Mouse (Mus musculus): ENCODE results near the gene Cyb561d2. TPM values are rescaled to one million over a fixed set of nuclear protein-coding genes. Genes with fewer than 3 reads are reported as not detected.

Gene Cyb561d2
- polyA plus RNA-seq, 1 experiment from 2014 or later = 23.8 TPM

DNA sequence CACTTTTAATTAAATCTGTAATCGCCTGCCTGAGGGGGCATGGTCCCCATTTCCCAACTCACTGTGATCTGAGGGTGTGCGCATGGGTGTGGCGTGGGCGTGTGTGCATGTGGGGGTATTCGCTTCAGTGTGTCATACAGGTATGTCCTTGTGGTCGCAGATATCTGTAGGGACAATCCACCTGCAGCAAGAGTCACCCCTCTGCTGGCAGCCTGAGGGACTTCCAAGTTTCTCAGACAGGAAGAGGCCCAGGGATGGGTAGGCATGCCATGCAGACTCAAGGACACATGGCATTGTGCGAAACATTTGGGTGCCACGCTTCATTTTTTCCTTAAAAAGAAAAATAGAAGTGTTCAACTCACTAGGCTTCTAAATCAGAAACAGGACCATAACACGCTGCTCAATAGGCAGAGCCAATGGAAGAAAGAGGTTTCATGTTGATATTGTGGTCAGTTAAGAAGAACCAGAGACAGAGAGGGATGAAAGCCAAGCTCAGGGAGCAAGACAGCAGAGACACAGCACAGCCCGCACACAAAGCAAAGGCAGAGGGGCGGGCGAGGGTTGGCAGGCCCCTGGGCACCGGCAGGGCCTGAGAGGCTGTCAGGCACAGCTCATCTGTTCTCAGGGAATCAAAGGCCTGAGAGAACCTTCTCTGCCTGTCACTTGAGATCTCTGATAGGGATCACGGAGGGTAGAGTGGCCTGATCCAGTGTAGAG is 31.5 kb downstream of the Cyb561d2 start:
- H3K36me3 ChIP-seq (ENCODE audit: control insufficient read depth, insufficient read depth, low read length) = no peaks in the 10 kb centered on the region
- no peak overlapping the region for H3K4me2 ChIP-seq (replicated peaks; ENCODE audit: low read depth, low read length)
- no peaks in the 10 kb centered on the region for H3K9me3 ChIP-seq (ENCODE audit: control insufficient read depth, low read depth, low read length)
- no peaks in the 10 kb centered on the region for H3K4me1 ChIP-seq (ENCODE audit: control insufficient read depth, insufficient read depth, low read length)
- no peaks in the 10 kb centered on the region for H3K27me3 ChIP-seq (ENCODE audit: control insufficient read depth, insufficient read depth, low read length)
- no peak overlapping the region for H3K27ac ChIP-seq (ENCODE audit: low read length)
- H3K9ac ChIP-seq (replicated peaks; ENCODE audit: low read depth, low read length) = no peak overlapping the region
- WGBS = 78% methylated on average over 14 of the region's 14 CpGs
- H3K4me3 ChIP-seq (ENCODE audit: low read depth, low read length) = no peak overlapping the region
- no peak for ATAC-seq (ENCODE audit: insufficient number of reproducible peaks, insufficient read depth, low FRiP score, low read depth)

DNA sequence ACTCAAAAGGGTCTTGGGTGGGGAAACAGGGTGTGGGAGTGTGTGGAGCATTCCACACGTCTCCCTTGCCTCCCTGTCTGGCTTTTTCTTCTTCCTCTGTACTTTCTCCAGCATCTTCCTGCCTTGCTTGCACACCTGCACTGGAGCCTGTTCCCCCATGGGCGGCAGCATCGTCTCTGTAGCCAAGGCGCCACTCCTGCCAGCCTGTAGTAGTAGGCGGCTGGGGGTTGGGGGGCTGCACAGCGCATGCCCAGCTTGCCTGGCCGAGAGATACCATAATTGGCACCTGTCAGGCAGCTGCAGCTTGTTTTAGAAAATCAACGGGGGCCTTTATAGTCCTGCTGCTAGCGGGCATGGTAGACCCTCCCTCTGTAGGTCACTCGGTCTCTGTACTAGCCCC is 33.7 kb downstream of the Cyb561d2 start:
- Histone ChIP-seq H3K4me1 (ENCODE audit: control insufficient read depth, insufficient read depth, low read length) (no peaks in the 10 kb centered on the region), H3K9me3 (ENCODE audit: control insufficient read depth, low read depth, low read length) (no peaks in the 10 kb centered on the region), H3K4me2 (replicated peaks; ENCODE audit: low read depth, low read length) (no peak overlapping the region), H3K27ac (ENCODE audit: low read length) (no peak overlapping the region), H3K36me3 (ENCODE audit: control insufficient read depth, insufficient read depth, low read length) (no peaks in the 10 kb centered on the region), H3K4me3 (ENCODE audit: low read depth, low read length) (no peak overlapping the region), H3K9ac (replicated peaks; ENCODE audit: low read depth, low read length) (no peak overlapping the region), H3K27me3 (ENCODE audit: control insufficient read depth, insufficient read depth, low read length) (no peaks in the 10 kb centered on the region)
- WGBS = 52% methylated on average over 10 of the region's 10 CpGs
- ATAC-seq (ENCODE audit: insufficient number of reproducible peaks, insufficient read depth, low FRiP score, low read depth) = no peak

DNA sequence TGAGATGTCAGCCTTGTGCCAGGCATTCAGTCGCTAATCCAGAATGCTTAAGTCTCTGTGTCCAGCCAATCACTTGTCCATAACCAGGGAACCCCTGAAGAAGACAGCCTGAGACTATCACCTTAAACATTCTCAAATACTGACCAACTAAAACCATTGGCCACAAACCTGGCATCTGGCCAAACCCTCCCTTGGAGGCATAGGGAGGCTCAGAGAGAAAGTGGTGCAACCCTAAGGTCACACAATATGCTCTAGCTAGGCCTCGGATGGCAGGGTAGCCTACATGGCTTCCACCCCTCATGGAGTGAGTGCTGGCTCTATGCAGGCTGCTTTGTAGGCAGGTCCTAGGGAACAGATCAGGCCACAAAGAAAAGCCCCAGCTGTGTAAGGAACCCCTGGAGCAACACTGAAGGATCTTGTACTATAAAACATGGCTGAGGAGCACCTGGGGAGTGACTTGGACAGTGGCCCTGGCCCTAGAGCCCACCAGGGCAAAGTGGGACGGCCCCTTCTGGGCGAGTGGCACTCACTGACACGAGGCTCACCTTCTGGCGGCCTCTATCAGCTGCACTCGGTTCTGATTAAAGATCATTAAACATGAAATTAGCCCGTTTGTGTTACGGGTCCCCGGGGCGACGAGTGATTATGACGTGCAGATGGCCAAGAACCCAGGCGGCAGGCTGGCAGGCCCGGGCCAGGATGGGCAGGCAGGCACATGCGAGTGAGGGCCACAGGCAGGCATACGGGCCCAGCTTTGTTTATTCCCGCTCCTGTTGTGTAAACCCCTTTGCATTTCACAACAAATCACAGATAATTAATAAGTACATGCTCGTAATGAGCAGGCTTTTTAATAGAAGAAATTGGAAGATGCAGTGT is 37.1 kb downstream of the Cyb561d2 start:
- H3K4me3 ChIP-seq (ENCODE audit: low read depth, low read length) = no peak overlapping the region
- H3K9ac ChIP-seq (replicated peaks; ENCODE audit: low read depth, low read length) = no peak overlapping the region
- no peaks in the 10 kb centered on the region for H3K36me3 ChIP-seq (ENCODE audit: control insufficient read depth, insufficient read depth, low read length)
- no peaks in the 10 kb centered on the region for H3K27me3 ChIP-seq (ENCODE audit: control insufficient read depth, insufficient read depth, low read length)
- H3K4me2 ChIP-seq (replicated peaks; ENCODE audit: low read depth, low read length) = no peak overlapping the region
- H3K9me3 ChIP-seq (ENCODE audit: control insufficient read depth, low read depth, low read length) = no peaks in the 10 kb centered on the region
- H3K27ac ChIP-seq (ENCODE audit: low read length) = no peak overlapping the region
- H3K4me1 ChIP-seq (ENCODE audit: control insufficient read depth, insufficient read depth, low read length) = no peaks in the 10 kb centered on the region
- ATAC-seq (ENCODE audit: insufficient number of reproducible peaks, insufficient read depth, low FRiP score, low read depth) = no peak
- 77% methylated on average over 19 of the region's 19 CpGs for WGBS

DNA sequence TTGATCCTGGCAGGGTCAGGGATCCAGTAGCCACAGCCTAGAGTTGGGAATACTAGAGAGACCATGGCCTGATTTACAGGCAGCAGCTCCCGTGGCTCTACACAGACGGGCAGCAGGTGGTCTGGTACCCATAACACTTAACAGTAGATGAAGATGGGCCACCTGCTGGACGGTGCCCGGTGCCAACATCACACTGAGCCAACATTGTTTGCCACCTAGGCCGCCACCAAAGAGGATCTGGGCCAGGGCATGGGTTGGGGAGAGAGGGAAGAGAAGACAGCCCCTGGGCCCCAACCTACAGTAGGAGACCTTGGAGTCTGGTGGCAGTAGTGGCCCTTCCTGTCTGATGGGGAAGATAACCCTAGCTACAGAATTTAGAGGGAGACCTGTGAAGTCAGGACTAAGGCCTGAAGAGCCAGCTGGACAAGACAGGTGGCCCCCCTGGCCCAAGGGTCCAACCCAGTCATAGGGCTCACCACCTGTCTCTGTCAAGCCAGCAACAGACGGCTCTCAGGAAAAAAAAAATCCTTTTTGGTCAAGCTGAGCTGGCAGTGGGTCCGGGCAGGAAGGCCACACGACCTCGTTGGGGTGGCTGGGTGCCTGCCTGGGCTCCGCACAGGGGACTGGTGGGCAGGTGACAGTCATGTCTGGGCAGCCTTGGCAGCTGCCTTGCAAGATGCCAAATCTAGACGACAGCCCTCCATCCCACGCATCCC is 39.7 kb downstream of the Cyb561d2 start:
- H3K4me1 ChIP-seq (ENCODE audit: control insufficient read depth, insufficient read depth, low read length) = no peaks in the 10 kb centered on the region
- no peaks in the 10 kb centered on the region for H3K27me3 ChIP-seq (ENCODE audit: control insufficient read depth, insufficient read depth, low read length)
- no peaks in the 10 kb centered on the region for H3K36me3 ChIP-seq (ENCODE audit: control insufficient read depth, insufficient read depth, low read length)
- no peak overlapping the region for H3K9ac ChIP-seq (replicated peaks; ENCODE audit: low read depth, low read length)
- H3K4me2 ChIP-seq (replicated peaks; ENCODE audit: low read depth, low read length) = no peak overlapping the region
- WGBS = 86% methylated on average over 12 of the region's 12 CpGs
- no peaks in the 10 kb centered on the region for H3K9me3 ChIP-seq (ENCODE audit: control insufficient read depth, low read depth, low read length)
- H3K27ac ChIP-seq (ENCODE audit: low read length) = no peak overlapping the region
- no peak overlapping the region for H3K4me3 ChIP-seq (ENCODE audit: low read depth, low read length)
- no peak for ATAC-seq (ENCODE audit: insufficient number of reproducible peaks, insufficient read depth, low FRiP score, low read depth)

DNA sequence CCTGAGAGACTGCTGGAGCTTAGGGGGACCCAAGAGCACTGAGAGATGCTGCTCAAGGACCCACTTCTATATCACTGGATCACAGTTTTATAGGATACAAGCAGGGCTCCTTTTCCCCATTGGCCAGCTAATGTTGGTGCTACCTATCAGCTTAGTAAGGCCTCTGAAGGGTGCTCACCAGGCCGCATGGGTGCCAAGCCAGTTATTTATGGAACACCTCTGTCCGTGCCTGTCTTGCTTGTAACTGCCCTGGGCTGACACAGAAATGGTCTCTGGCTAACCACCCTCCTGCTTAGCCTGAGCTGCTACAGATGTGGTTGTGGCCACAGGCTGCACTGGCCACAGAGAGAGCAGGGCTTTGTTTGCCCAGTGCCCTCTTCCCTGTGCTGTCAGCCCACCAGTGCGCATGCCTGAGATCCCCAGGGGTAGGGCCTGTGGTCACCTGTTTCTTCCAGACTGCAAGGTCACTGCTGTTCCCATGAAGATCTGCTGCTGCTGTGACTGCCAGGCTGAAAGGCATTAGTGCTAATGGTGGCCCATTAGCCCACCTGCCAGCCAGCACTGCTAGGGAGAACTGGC is 41.2 kb downstream of the Cyb561d2 start:
- H3K4me3 ChIP-seq (ENCODE audit: low read depth, low read length) = no peak overlapping the region
- no peak for ATAC-seq (ENCODE audit: insufficient number of reproducible peaks, insufficient read depth, low FRiP score, low read depth)
- H3K36me3 ChIP-seq (ENCODE audit: control insufficient read depth, insufficient read depth, low read length) = no peaks in the 10 kb centered on the region
- H3K4me1 ChIP-seq (ENCODE audit: control insufficient read depth, insufficient read depth, low read length) = no peaks in the 10 kb centered on the region
- H3K9ac ChIP-seq (replicated peaks; ENCODE audit: low read depth, low read length) = no peak overlapping the region
- no peaks in the 10 kb centered on the region for H3K27me3 ChIP-seq (ENCODE audit: control insufficient read depth, insufficient read depth, low read length)
- no peak overlapping the region for H3K27ac ChIP-seq (ENCODE audit: low read length)
- H3K4me2 ChIP-seq (replicated peaks; ENCODE audit: low read depth, low read length) = no peak overlapping the region
- H3K9me3 ChIP-seq (ENCODE audit: control insufficient read depth, low read depth, low read length) = no peaks in the 10 kb centered on the region
- WGBS = 87% methylated on average over 3 of the region's 3 CpGs

DNA sequence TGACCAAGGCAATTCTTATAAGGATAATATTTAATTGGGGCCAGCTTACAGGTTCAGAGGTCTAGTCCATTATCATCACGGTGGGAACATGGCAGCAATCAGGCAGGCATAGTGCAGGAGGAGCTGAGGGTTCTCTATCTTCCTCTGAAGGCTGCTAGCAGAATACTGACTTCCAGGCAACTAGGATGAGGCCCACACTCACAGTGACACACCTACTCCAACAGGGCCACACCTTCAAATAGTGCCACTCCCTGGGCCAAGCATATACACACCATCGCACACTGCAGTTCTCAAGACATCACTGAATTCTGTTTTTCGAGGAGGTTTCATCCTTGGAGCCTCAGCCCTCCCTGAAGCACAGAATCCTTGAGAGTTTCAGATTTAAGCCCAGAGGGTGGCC is 45.6 kb downstream of the Cyb561d2 start:
- H3K27ac ChIP-seq (ENCODE audit: low read length) = no peak overlapping the region
- no peak overlapping the region for H3K4me2 ChIP-seq (replicated peaks; ENCODE audit: low read depth, low read length)
- ATAC-seq (ENCODE audit: insufficient number of reproducible peaks, insufficient read depth, low FRiP score, low read depth) = no peak
- H3K9ac ChIP-seq (replicated peaks; ENCODE audit: low read depth, low read length) = no peak overlapping the region
- no peaks in the 10 kb centered on the region for H3K27me3 ChIP-seq (ENCODE audit: control insufficient read depth, insufficient read depth, low read length)
- 84% methylated on average over 3 of the region's 3 CpGs for WGBS
- H3K4me3 ChIP-seq (ENCODE audit: low read depth, low read length) = no peak overlapping the region
- no peaks in the 10 kb centered on the region for H3K4me1 ChIP-seq (ENCODE audit: control insufficient read depth, insufficient read depth, low read length)
- no peaks in the 10 kb centered on the region for H3K9me3 ChIP-seq (ENCODE audit: control insufficient read depth, low read depth, low read length)
- no peaks in the 10 kb centered on the region for H3K36me3 ChIP-seq (ENCODE audit: control insufficient read depth, insufficient read depth, low read length)

DNA sequence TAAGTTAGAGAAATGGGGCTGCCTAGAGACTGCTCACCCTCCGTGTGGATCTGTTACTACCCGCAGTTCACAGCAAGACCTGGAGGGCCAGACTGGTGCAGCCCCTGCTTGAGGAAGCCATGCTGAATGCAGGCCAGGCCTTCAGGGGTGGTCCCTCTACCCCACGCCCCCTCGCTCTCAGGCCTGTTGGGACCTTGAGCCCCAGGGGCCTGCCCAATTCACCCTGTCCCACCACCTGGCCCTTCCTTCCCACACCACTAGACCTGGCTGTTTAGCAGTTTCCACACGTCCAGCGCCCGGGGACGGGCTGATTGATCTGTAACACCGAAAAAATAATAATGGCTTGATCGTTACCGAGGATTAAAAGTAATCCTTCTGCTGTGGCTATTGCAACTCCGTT is 47.8 kb downstream of the Cyb561d2 start:
- no peak overlapping the region for H3K27ac ChIP-seq (ENCODE audit: low read length)
- H3K4me3 ChIP-seq (ENCODE audit: low read depth, low read length) = no peak overlapping the region
- no peaks in the 10 kb centered on the region for H3K9me3 ChIP-seq (ENCODE audit: control insufficient read depth, low read depth, low read length)
- 76% methylated on average over 12 of the region's 12 CpGs for WGBS
- no peak overlapping the region for H3K9ac ChIP-seq (replicated peaks; ENCODE audit: low read depth, low read length)
- H3K4me2 ChIP-seq (replicated peaks; ENCODE audit: low read depth, low read length) = no peak overlapping the region
- no peaks in the 10 kb centered on the region for H3K27me3 ChIP-seq (ENCODE audit: control insufficient read depth, insufficient read depth, low read length)
- no peaks in the 10 kb centered on the region for H3K36me3 ChIP-seq (ENCODE audit: control insufficient read depth, insufficient read depth, low read length)
- no peaks in the 10 kb centered on the region for H3K4me1 ChIP-seq (ENCODE audit: control insufficient read depth, insufficient read depth, low read length)
- ATAC-seq (ENCODE audit: insufficient number of reproducible peaks, insufficient read depth, low FRiP score, low read depth) = no peak

DNA sequence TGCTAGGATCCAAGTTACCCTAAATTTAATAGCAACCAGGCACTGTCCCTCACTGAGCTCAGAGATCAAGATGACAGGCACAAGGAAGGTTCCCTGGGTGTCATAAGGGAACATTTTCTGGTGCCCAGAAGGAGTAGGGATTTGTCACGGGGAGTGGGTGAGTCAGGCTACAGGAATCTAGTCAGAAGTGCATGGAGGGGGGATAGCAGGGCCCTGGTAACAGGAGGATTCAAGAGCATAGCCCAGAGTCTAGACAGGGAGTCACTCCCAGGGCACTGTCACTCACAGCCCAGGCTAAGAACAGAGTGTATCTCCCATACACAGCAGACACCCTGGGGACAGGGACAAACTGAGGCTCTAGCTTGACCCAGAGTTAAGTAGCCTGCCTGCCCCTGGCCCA is 48.5 kb downstream of the Cyb561d2 start:
- Histone ChIP-seq H3K27me3 (ENCODE audit: control insufficient read depth, insufficient read depth, low read length) (no peaks in the 10 kb centered on the region), H3K27ac (ENCODE audit: low read length) (no peak overlapping the region), H3K9me3 (ENCODE audit: control insufficient read depth, low read depth, low read length) (no peaks in the 10 kb centered on the region), H3K9ac (replicated peaks; ENCODE audit: low read depth, low read length) (no peak overlapping the region), H3K4me2 (replicated peaks; ENCODE audit: low read depth, low read length) (no peak overlapping the region), H3K4me3 (ENCODE audit: low read depth, low read length) (no peak overlapping the region), H3K36me3 (ENCODE audit: control insufficient read depth, insufficient read depth, low read length) (no peaks in the 10 kb centered on the region), H3K4me1 (ENCODE audit: control insufficient read depth, insufficient read depth, low read length) (no peaks in the 10 kb centered on the region)
- no peak for ATAC-seq (ENCODE audit: insufficient number of reproducible peaks, insufficient read depth, low FRiP score, low read depth)
- WGBS = 47% methylated on average over 1 of the region's 1 CpGs
